Mouse (Mus musculus) thymus, adult 2 months (tissue): ENCODE data around the gene Ssu72. TPM values are rescaled to one million over a fixed set of nuclear protein-coding genes. Genes with fewer than 3 reads are reported as not detected.

Source experiments
- DNase-seq: peaks from one replicate; pipeline ENCODE4 v3.0.0; 2021
- H3K27ac ChIP-seq: fragments of 200-500 bp; 2 replicates; pipeline ENCODE4 v1.5.1; 2012; ENCODE audit warnings: low read length, control low read depth; ENCODE audit not compliant: control insufficient read depth, insufficient read depth
- H3K27me3 ChIP-seq: fragments of 200-500 bp; 2 replicates; pipeline ENCODE4 v1.6.1; 2012; ENCODE audit warnings: mild to moderate bottlenecking, low read length, moderate library complexity, mixed read lengths; ENCODE audit not compliant: control insufficient read depth, insufficient read depth
- H3K36me3 ChIP-seq: fragments of 200-500 bp; 2 replicates; pipeline ENCODE4 v1.6.1; 2012; ENCODE audit warnings: mild to moderate bottlenecking, low read length, moderate library complexity; ENCODE audit not compliant: control insufficient read depth, insufficient read depth
- H3K4me1 ChIP-seq: fragments of 200-500 bp; replicated peaks from 2 replicates; pipeline ENCODE4 v1.6.1; 2012; ENCODE audit warnings: low read length; ENCODE audit not compliant: control insufficient read depth, insufficient read depth
- H3K4me3 ChIP-seq: fragments of 200-500 bp; 2 replicates; pipeline ENCODE4 v1.5.1; 2012; ENCODE audit warnings: mild to moderate bottlenecking, low read length, control low read depth, moderate library complexity; ENCODE audit not compliant: control insufficient read depth, insufficient read depth
- CTCF ChIP-seq: fragments of 200-500 bp; IDR thresholded peaks from 2 replicates; pipeline ENCODE4 v1.5.1; 2012; ENCODE audit warnings: mild to moderate bottlenecking, control low read depth, low read length, moderate library complexity, borderline replicate concordance; ENCODE audit not compliant: control insufficient read depth, poor library complexity, insufficient read depth; ENCODE audit errors: extremely low read depth
- POLR2A ChIP-seq: fragments of 200-500 bp; IDR thresholded peaks from 2 replicates; pipeline ENCODE4 v1.6.1; 2012; ENCODE audit warnings: mild to moderate bottlenecking, low read length, control low read depth, moderate library complexity; ENCODE audit not compliant: control insufficient read depth, poor library complexity, insufficient read depth; ENCODE audit errors: extremely low read depth
- WGBS: fragments of 180-500 bp; shearing (Covaris S2); methylation state at CpG from one replicate; pipeline ENCODE4 v1.1.7; 2018; 5-methylcytosine and 5-hydroxymethylcytosine counted together
- polyA plus RNA-seq: library from polyadenylated mRNA; depleted of rRNA; stranded (reverse); fragments of >200 nt; gene quantifications from 2 replicates; pipeline ENCODE4 v1.2.3, GENCODE M21; 2012

Ssu72 gene
- polyA plus RNA-seq, 1 experiment: 184 TPM

DNA sequence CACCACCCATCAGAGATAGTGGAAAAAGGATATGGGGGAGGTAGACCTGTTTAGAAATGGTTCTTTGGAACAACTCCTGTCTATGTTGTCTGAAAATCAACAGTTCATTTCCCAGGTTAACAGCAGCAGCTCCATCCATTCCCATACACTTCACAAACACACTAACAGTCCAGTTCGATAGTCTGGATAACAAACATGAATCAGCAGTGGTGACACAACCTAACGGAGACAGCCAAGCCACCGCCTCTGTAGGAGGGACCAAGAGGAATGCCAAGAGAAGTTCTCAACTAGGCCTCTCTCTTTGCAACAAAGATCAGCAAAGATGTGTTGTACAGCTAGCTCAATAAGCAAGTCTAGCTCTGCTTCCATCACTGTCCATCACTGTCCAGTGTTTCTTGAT is 57.8 kb downstream of the Ssu72 start:
- peaks cover 9% of the 10 kb centered on the region for H3K4me1 ChIP-seq
- H3K36me3 ChIP-seq: no peaks in the 10 kb centered on the region
- no peaks in the 10 kb centered on the region for H3K27me3 ChIP-seq
- 97% methylated on average over 3 of the region's 3 CpGs for WGBS
- TF ChIP-seq POLR2A: no peak
- no peak for TF ChIP-seq CTCF
- DNase-seq: no peak
- H3K4me3 ChIP-seq: no peak overlapping the region
- no peak overlapping the region for H3K27ac ChIP-seq

DNA sequence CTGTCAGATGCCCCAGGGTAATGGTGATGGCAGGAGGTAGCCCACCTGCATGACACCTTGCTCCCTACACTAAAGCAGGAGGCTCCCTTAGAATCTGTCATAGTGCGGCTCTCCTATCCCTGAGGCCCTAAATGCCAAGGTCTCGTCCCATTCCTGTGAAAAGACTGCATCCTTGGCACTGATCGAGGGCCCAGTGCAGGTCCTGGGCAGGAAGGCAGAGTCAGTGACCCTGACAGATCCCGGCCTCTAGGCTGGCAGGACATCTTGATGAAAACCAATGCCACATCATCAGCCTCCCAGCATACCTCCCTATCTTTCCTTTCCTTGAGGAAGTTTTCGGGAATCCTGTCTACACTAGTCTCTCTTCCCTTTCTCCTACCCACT is 64.9 kb downstream of the Ssu72 start:
- no peaks in the 10 kb centered on the region for H3K27me3 ChIP-seq
- WGBS: 83% methylated on average over 5 of the region's 5 CpGs
- H3K27ac ChIP-seq: no peak overlapping the region
- peaks cover 9% of the 10 kb centered on the region for H3K4me1 ChIP-seq
- H3K4me3 ChIP-seq: no peak overlapping the region
- H3K36me3 ChIP-seq: no peaks in the 10 kb centered on the region
- TF ChIP-seq POLR2A: no peak
- TF ChIP-seq CTCF: no peak
- no peak for DNase-seq

DNA sequence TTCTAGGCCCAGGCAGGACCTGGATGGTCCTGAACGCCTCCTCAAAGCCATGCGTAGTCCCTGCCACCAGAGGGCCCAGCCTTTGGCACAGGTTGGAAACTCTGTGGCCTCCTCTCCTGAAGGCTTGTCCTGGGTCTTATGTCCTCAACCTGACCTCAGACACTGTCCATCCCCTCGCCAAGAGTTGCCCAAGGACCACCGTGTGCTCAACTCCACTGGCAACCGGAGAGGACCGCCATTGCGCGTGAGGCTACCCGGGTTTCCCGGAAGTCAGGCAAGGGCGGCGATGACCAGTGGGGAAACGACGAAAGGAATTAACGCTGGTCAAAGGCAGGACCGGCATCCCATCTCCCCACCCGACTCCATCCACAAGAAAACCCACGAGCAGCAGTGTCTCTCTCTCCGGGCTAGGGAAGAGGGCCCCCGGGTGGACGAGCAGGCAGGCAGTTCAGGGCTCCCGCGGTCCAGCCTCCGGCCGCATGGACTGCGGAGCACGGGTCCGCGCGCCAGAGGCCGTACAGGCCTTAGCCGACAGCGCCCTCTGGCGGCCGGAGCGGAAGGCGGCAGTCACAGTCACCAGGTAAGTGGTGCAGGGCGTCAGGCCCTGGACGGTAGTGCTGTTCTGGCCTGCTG is 65.4 kb downstream of the Ssu72 start:
- H3K4me3 ChIP-seq: peak overlapping the region; percentile 41
- 2% methylated on average over 39 of the region's 39 CpGs for WGBS
- peaks cover 13% of the 10 kb centered on the region for H3K4me1 ChIP-seq
- H3K27ac ChIP-seq: no peak overlapping the region
- 0 out of 2 replicates have a peak, but pooled peaks have one; percentile 17 for TF ChIP-seq POLR2A
- peak; percentile 99 for TF ChIP-seq CTCF
- no peaks in the 10 kb centered on the region for H3K27me3 ChIP-seq
- no peaks in the 10 kb centered on the region for H3K36me3 ChIP-seq
- peak; percentile 81 for DNase-seq

DNA sequence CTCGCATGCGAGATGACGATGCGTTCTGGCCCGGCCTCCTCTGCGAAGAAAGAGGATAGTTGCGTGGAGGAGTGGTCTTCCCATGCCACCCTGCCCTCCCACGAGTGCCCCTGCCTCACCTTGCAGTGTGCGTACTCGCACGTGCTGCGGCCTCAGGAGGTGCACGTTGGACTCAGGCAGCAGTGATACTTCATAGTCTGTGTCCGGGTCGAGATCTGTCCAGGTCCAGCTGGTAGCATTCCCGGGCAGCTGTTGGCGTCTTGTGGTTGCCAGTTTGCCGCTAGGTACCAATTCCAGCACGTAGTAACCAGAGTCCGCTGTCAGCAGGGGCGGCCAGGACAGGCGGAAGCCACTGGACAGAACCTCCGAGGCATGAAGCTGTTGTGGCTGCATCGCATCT is 66.0 kb downstream of the Ssu72 start:
- DNase-seq: no peak

DNA sequence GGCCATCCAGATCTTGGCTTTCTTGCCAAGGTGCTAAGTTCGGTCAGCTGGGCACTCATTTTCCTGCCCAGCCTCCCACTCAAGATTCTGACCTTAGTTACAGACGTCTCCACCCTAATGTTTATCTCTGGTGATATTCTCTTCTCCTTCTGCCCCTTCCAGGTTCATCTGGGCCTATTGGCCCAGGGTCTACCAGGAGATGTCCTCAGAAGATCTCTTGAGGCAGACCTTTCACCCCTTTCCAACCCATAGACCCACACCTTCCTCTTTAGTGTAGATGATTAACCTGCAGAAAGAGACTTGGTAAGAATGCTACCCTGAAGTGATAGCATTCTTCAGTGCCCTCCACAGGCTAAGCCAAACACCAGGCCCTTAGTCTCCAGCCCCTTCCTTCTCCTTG is 67.1 kb downstream of the Ssu72 start:
- no peak overlapping the region for H3K27ac ChIP-seq

More for the DNA sequence above, 66.0 kb downstream of the Ssu72 start:
- H3K27ac ChIP-seq: no peak overlapping the region
- peaks cover 18% of the 10 kb centered on the region for H3K4me1 ChIP-seq
- no peaks in the 10 kb centered on the region for H3K27me3 ChIP-seq
- no peaks in the 10 kb centered on the region for H3K36me3 ChIP-seq
- TF ChIP-seq POLR2A (no peak), CTCF (no peak)
- no peak overlapping the region for H3K4me3 ChIP-seq
- WGBS: 76% methylated on average over 24 of the region's 24 CpGs

DNA sequence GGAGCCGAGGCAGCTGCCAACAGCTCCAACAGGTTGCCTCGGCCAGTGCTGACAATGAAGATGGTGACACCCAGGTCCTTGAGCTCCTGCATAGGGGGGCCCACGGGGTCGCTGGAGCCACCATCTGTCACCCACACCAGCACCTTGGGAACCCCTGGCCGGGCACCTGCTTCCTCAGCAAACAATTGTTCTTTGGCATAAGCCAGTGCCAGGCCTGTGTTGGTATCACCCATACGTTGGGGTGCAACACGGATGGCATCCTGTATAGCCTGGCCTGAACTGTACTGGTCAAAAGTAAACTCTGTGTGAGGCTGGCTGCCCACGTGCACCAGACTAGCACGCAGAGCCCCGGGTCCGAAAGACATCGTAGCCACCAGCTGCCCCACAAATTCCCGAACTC is 68.2 kb downstream of the Ssu72 start:
- Histone ChIP-seq H3K4me3 (no peak overlapping the region), H3K27ac (no peak overlapping the region), H3K27me3 (no peaks in the 10 kb centered on the region), H3K4me1 (peaks cover 18% of the 10 kb centered on the region), H3K36me3 (no peaks in the 10 kb centered on the region)
- WGBS: 95% methylated on average over 13 of the region's 13 CpGs
- TF ChIP-seq POLR2A: no peak
- TF ChIP-seq CTCF: no peak
- no peak for DNase-seq

More for the DNA sequence above, 67.1 kb downstream of the Ssu72 start:
- 87% methylated on average over 2 of the region's 2 CpGs for WGBS
- peaks cover 18% of the 10 kb centered on the region for H3K4me1 ChIP-seq
- TF ChIP-seq CTCF: no peak
- TF ChIP-seq POLR2A: no peak
- no peaks in the 10 kb centered on the region for H3K27me3 ChIP-seq
- H3K36me3 ChIP-seq: no peaks in the 10 kb centered on the region
- no peak overlapping the region for H3K4me3 ChIP-seq
- DNase-seq: no peak
